Mouse (Mus musculus): ENCODE data around the gene Dntt. TPM values are rescaled to one million over a fixed set of nuclear protein-coding genes. Genes with fewer than 3 reads are reported as not detected.

The Dntt gene
- polyA plus RNA-seq, 1 experiment: 9.1 TPM

GRCm38 (mm10) chr19:41030161-41030560, 1.1 kb downstream of the Dntt start:
- WGBS: 36% methylated on average over 6 of the region's 6 CpGs
- peak overlapping the region; percentile 36 for H3K4me3 ChIP-seq (replicated peaks; ENCODE audit: control insufficient read depth, low read depth, low read length)

GRCm38 (mm10) chr19:41031009-41031408, 1.9 kb downstream of the Dntt start:
- no peak overlapping the region for H3K4me3 ChIP-seq (replicated peaks; ENCODE audit: control insufficient read depth, low read depth, low read length)
- TF ChIP-seq POLR2A (IDR thresholded peaks at IDR 0.05; ENCODE audit: borderline replicate concordance, control insufficient read depth, low read depth, low read length) (no peak), CTCF (IDR thresholded peaks at IDR 0.05; ENCODE audit: control insufficient read depth, insufficient read depth, low read length) (no peak)
- H3K4me1 ChIP-seq (ENCODE audit: control insufficient read depth, insufficient read depth, low read length): no peaks in the 10 kb centered on the region
- H3K27ac ChIP-seq (ENCODE audit: control insufficient read depth, insufficient read depth, low read depth, low read length, poor library complexity): no peak overlapping the region
- under 1% methylated on average over 11 of the region's 11 CpGs for WGBS

More at GRCm38 (mm10) chr19:41030161-41030560, 1.1 kb downstream of the Dntt start:
- no peak for TF ChIP-seq POLR2A (IDR thresholded peaks at IDR 0.05; ENCODE audit: borderline replicate concordance, control insufficient read depth, low read depth, low read length)
- no peak for TF ChIP-seq CTCF (IDR thresholded peaks at IDR 0.05; ENCODE audit: control insufficient read depth, insufficient read depth, low read length)
- Histone ChIP-seq H3K27ac (ENCODE audit: control insufficient read depth, insufficient read depth, low read depth, low read length, poor library complexity) (no peak overlapping the region), H3K4me1 (ENCODE audit: control insufficient read depth, insufficient read depth, low read length) (no peaks in the 10 kb centered on the region)

DNA sequence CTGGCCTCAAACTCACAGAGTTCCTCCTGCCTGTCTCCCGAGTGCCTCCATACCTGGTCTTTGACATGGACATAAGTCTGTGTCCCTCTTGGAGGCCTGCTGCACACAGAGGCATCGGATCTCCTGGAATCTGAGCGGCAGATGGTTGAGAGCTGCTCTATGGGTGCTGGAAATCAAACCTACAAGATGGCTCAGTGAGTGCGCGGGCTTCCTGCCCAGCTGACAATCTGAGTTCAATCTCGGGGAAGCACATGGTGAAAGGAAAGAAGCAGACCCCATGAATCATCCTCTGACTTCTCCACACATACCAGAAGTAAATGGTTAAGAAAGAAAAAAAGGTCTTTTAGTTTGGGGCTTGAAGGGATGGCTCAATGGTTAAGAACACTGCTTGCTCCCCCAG, 2.8 kb downstream of the Dntt start:
- H3K27ac ChIP-seq (ENCODE audit: control insufficient read depth, insufficient read depth, low read depth, low read length, poor library complexity): no peak overlapping the region; the same call in 1 of the 2 replicates
- no peak overlapping the region for H3K4me3 ChIP-seq (replicated peaks; ENCODE audit: control insufficient read depth, low read depth, low read length)
- 13% methylated on average over 6 of the region's 6 CpGs for WGBS
- H3K4me1 ChIP-seq (ENCODE audit: control insufficient read depth, insufficient read depth, low read length): no peaks in the 10 kb centered on the region; the same call in 1 of the 2 replicates
- no peak for TF ChIP-seq POLR2A (IDR thresholded peaks at IDR 0.05; ENCODE audit: borderline replicate concordance, control insufficient read depth, low read depth, low read length)
- no peak for TF ChIP-seq CTCF (IDR thresholded peaks at IDR 0.05; ENCODE audit: control insufficient read depth, insufficient read depth, low read length)

DNA sequence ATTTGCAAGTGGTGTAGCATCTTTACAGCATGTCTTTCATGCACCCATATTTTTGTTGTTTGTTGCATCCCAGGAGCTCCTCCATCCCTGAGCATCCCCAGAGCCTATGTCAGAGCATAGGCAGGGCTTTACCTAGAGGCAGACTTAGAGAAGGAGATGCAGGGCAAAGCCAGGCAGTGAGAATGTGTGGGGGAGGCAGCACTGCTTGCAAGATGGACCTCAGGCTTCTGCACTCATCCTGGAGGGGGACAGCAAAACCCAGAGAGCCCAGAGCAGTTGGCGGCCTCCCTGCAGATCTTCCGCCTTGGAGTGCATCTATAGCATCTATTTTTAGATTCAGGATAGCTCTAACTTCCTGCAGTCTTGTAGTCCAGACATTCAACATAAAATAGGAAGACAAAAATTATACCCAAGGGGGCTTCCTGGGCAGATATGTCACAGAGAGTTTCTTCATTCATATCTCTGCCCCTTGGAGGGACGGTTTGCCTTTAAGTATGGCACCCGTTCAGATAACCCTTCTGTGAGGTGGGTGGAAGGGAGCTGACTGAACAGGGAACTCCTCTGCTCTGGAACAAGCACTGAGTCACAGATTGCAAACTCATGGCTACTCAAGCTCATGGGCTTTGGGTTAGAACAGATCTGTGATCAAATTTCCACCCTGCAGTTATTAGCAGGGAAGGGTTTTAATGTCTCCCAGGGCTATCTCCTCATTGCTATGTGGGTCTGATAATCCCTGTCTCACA, 6.9 kb downstream of the Dntt start:
- WGBS: 6% methylated on average over 4 of the region's 4 CpGs
- no peak for TF ChIP-seq POLR2A (IDR thresholded peaks at IDR 0.05; ENCODE audit: borderline replicate concordance, control insufficient read depth, low read depth, low read length)
- no peak for TF ChIP-seq CTCF (IDR thresholded peaks at IDR 0.05; ENCODE audit: control insufficient read depth, insufficient read depth, low read length)
- Histone ChIP-seq H3K4me3 (replicated peaks; ENCODE audit: control insufficient read depth, low read depth, low read length) (no peak overlapping the region), H3K4me1 (ENCODE audit: control insufficient read depth, insufficient read depth, low read length) (peaks cover 2% of the 10 kb centered on the region), H3K27ac (ENCODE audit: control insufficient read depth, insufficient read depth, low read depth, low read length, poor library complexity) (no peak overlapping the region)

DNA sequence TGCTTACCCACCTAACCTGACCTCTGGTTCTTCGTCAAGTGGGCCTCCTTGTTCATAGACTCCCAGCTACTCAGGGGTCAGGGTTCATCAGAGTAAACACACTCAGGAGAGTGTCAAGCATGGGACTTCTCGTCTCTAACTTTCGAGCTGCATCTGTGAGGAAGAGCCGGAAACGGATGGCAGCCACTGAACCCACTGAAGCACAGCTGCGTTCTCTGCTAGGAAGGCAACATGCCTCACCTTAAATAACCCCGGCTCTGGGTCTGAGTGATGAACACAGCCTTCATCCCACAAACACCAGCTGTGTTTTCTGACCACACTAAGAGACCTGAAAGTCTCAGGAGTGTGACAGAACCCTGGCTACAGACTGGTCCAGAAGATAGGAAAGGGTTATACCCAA, 10.0 kb downstream of the Dntt start:
- Histone ChIP-seq H3K27ac (ENCODE audit: control insufficient read depth, insufficient read depth, low read depth, low read length, poor library complexity) (no peak overlapping the region), H3K4me1 (ENCODE audit: control insufficient read depth, insufficient read depth, low read length) (peaks cover 2% of the 10 kb centered on the region), H3K4me3 (replicated peaks; ENCODE audit: control insufficient read depth, low read depth, low read length) (no peak overlapping the region)
- 6% methylated on average over 7 of the region's 7 CpGs for WGBS
- no peak for TF ChIP-seq POLR2A (IDR thresholded peaks at IDR 0.05; ENCODE audit: borderline replicate concordance, control insufficient read depth, low read depth, low read length)
- TF ChIP-seq CTCF (IDR thresholded peaks at IDR 0.05; ENCODE audit: control insufficient read depth, insufficient read depth, low read length): no peak

- H3K4me1 ChIP-seq (ENCODE audit: control insufficient read depth, insufficient read depth, low read length): no peaks in the 10 kb centered on the region
- WGBS: 71% methylated on average over 10 of the region's 10 CpGs
- H3K4me3 ChIP-seq (replicated peaks; ENCODE audit: control insufficient read depth, low read depth, low read length): no peak overlapping the region
- no peak overlapping the region for H3K27ac ChIP-seq (ENCODE audit: control insufficient read depth, insufficient read depth, low read depth, low read length, poor library complexity)
- no peak for TF ChIP-seq CTCF (IDR thresholded peaks at IDR 0.05; ENCODE audit: control insufficient read depth, insufficient read depth, low read length)
- TF ChIP-seq POLR2A (IDR thresholded peaks at IDR 0.05; ENCODE audit: borderline replicate concordance, control insufficient read depth, low read depth, low read length): no peak
Measured at GRCm38 (mm10) chr19:41045091-41045770, 16.2 kb downstream of the Dntt start.

GRCm38 (mm10) chr19:41047437-41048186, 18.5 kb downstream of the Dntt start:
- no peaks in the 10 kb centered on the region for H3K4me1 ChIP-seq (ENCODE audit: control insufficient read depth, insufficient read depth, low read length)
- TF ChIP-seq POLR2A (IDR thresholded peaks at IDR 0.05; ENCODE audit: borderline replicate concordance, control insufficient read depth, low read depth, low read length): no peak
- TF ChIP-seq CTCF (IDR thresholded peaks at IDR 0.05; ENCODE audit: control insufficient read depth, insufficient read depth, low read length): no peak
- WGBS: 80% methylated on average over 9 of the region's 9 CpGs
- H3K4me3 ChIP-seq (replicated peaks; ENCODE audit: control insufficient read depth, low read depth, low read length): no peak overlapping the region
- H3K27ac ChIP-seq (ENCODE audit: control insufficient read depth, insufficient read depth, low read depth, low read length, poor library complexity): no peak overlapping the region

- 85% methylated on average over 3 of the region's 3 CpGs for WGBS
- no peak overlapping the region for H3K27ac ChIP-seq (ENCODE audit: control insufficient read depth, insufficient read depth, low read depth, low read length, poor library complexity)
- H3K4me3 ChIP-seq (replicated peaks; ENCODE audit: control insufficient read depth, low read depth, low read length): no peak overlapping the region
- TF ChIP-seq CTCF (IDR thresholded peaks at IDR 0.05; ENCODE audit: control insufficient read depth, insufficient read depth, low read length) (no peak), POLR2A (IDR thresholded peaks at IDR 0.05; ENCODE audit: borderline replicate concordance, control insufficient read depth, low read depth, low read length) (no peak)
- no peaks in the 10 kb centered on the region for H3K4me1 ChIP-seq (ENCODE audit: control insufficient read depth, insufficient read depth, low read length)
Measured at GRCm38 (mm10) chr19:41048187-41048559, 19.1 kb downstream of the Dntt start.

Measured in bone marrow, adult 2 months (tissue).